Mouse (Mus musculus) stomach, embryonic 16.5 days (tissue): Measurements from ENCODE around the gene Galnt17. TPM values are rescaled to one million over a fixed set of nuclear protein-coding genes. Genes with fewer than 3 reads are reported as not detected.

Experiments
- ATAC-seq: fragments of 200-750 bp; cut with Nextera tagmentation; 2 replicates; pipeline ENCODE4 v1.8.0; 2017; ENCODE audit warnings: moderate number of reproducible peaks, moderate TSS enrichment; ENCODE audit not compliant: insufficient read depth, low FRiP score
- H3K27ac ChIP-seq: fragments of 300-500 bp; sonication (generic); 2 replicates; pipeline ENCODE4 v1.5.1; 2014; ENCODE audit warnings: low read length
- H3K27me3 ChIP-seq: fragments of 300-500 bp; sonication (generic); 2 replicates; pipeline ENCODE4 v1.6.1; 2014; ENCODE audit warnings: low read length, control low read depth, mixed read lengths; ENCODE audit not compliant: control insufficient read depth, insufficient read depth
- H3K36me3 ChIP-seq: fragments of 300-500 bp; sonication (generic); 2 replicates; pipeline ENCODE4 v1.6.1; 2014; ENCODE audit warnings: low read length; ENCODE audit not compliant: control insufficient read depth, insufficient read depth
- H3K4me1 ChIP-seq: fragments of 300-500 bp; sonication (generic); 2 replicates; pipeline ENCODE4 v1.6.1; 2014; ENCODE audit warnings: low read length, control low read depth, mixed read lengths; ENCODE audit not compliant: control insufficient read depth, insufficient read depth
- H3K4me2 ChIP-seq: fragments of 300-500 bp; sonication (generic); 2 replicates; pipeline ENCODE4 v1.6.1; 2014; ENCODE audit warnings: low read depth, low read length, mixed read lengths
- H3K4me3 ChIP-seq: fragments of 300-500 bp; sonication (generic); replicated peaks from 2 replicates; pipeline ENCODE4 v1.5.1; 2014; ENCODE audit warnings: mild to moderate bottlenecking, low read length
- H3K9ac ChIP-seq: fragments of 300-500 bp; sonication (generic); 2 replicates; pipeline ENCODE4 v1.6.1; 2014; ENCODE audit warnings: low read length
- H3K9me3 ChIP-seq: fragments of 300-500 bp; sonication (generic); replicated peaks from 2 replicates; pipeline ENCODE4 v1.6.1; 2016; ENCODE audit warnings: low read length, control low read depth; ENCODE audit not compliant: control insufficient read depth
- WGBS: fragments of 180-500 bp; shearing (Covaris S2); extraction: QIAGEN DNeasy Blood & Tissue Kit; methylation state at CpG from one replicate; pipeline ENCODE4 v1.1.7; 2014; 5-methylcytosine and 5-hydroxymethylcytosine counted together
- polyA plus RNA-seq: library from polyadenylated mRNA; unstranded; fragments of >200 nt; fragmentation: Nextera tagmentation; extraction: Ambion mirVana; gene quantifications from 2 replicates; pipeline ENCODE4 v1.2.1, GENCODE M21; 2015

Gene Galnt17
- polyA plus RNA-seq, 1 experiment from 2014 or later: 1.3 TPM

- Histone ChIP-seq H3K27me3 (no peaks in the 10 kb centered on the region), H3K9ac (no peak overlapping the region), H3K4me3 (no peak overlapping the region), H3K4me2 (no peak overlapping the region), H3K4me1 (peaks cover 5% of the 10 kb centered on the region; the same call in 1 of the 2 replicates), H3K36me3 (no peaks in the 10 kb centered on the region), H3K27ac (no peak overlapping the region), H3K9me3 (no peaks in the 10 kb centered on the region)
- ATAC-seq: no peak
- WGBS: 56% methylated on average over 8 of the region's 8 CpGs
Observed at GRCm38 (mm10) chr5:131089876-131090275, 218.4 kb downstream of the Galnt17 start.

DNA sequence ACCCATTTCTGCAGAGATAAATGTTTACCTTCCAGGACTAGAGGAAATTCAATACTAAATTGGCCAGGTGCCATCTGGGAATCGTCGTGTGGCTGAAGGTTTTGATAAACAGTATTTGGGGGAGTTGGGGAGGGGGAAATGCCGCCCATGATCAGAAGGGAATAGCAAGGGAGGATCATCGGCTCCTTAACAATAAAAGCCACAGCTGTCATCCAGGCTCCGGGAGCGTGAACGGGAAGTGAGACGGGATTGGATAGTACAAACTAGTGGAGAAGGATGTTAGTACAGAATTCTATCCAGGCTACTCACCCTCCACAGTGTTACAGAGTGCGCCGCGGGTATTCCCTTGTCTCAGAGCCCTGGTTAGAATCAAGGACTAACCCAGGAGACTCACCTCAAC lies 219.4 kb downstream of the Galnt17 start:
- no peaks in the 10 kb centered on the region for H3K27me3 ChIP-seq
- no peak overlapping the region for H3K4me3 ChIP-seq
- H3K27ac ChIP-seq: no peak overlapping the region
- no peaks in the 10 kb centered on the region for H3K9me3 ChIP-seq
- H3K36me3 ChIP-seq: no peaks in the 10 kb centered on the region
- H3K9ac ChIP-seq: no peak overlapping the region
- H3K4me2 ChIP-seq: peak overlapping the region; percentile 32
- H3K4me1 ChIP-seq: peaks cover 5% of the 10 kb centered on the region; the same call in 1 of the 2 replicates
- 34% methylated on average over 11 of the region's 11 CpGs for WGBS
- peak; percentile 50; the same call in 1 of the 2 replicates for ATAC-seq

- H3K9me3 ChIP-seq: no peaks in the 10 kb centered on the region
- 34% methylated on average over 14 of the region's 14 CpGs for WGBS
- H3K36me3 ChIP-seq: no peaks in the 10 kb centered on the region
- H3K4me3 ChIP-seq: no peak overlapping the region
- no peak overlapping the region for H3K27ac ChIP-seq
- H3K9ac ChIP-seq: no peak overlapping the region
- ATAC-seq: peak; percentile 33; the same call in 1 of the 2 replicates
- no peaks in the 10 kb centered on the region; the same call in 1 of the 2 replicates for H3K4me1 ChIP-seq
- H3K27me3 ChIP-seq: no peaks in the 10 kb centered on the region
- H3K4me2 ChIP-seq: no peak overlapping the region
Observed at GRCm38 (mm10) chr5:131083072-131083657, 225.1 kb downstream of the Galnt17 start.

- Histone ChIP-seq H3K9ac (no peak overlapping the region), H3K4me1 (no peaks in the 10 kb centered on the region), H3K36me3 (no peaks in the 10 kb centered on the region), H3K4me2 (no peak overlapping the region), H3K27me3 (no peaks in the 10 kb centered on the region), H3K9me3 (no peaks in the 10 kb centered on the region), H3K27ac (no peak overlapping the region), H3K4me3 (no peak overlapping the region)
- WGBS: 34% methylated on average over 1 of the region's 1 CpGs
- no peak for ATAC-seq
Observed at GRCm38 (mm10) chr5:131077682-131078081, 230.6 kb downstream of the Galnt17 start.

GRCm38 (mm10) chr5:131075795-131076194 lies 232.5 kb downstream of the Galnt17 start:
- Histone ChIP-seq H3K9ac (no peak overlapping the region), H3K4me2 (no peak overlapping the region), H3K4me1 (no peaks in the 10 kb centered on the region), H3K27ac (no peak overlapping the region), H3K9me3 (no peaks in the 10 kb centered on the region), H3K4me3 (no peak overlapping the region), H3K36me3 (no peaks in the 10 kb centered on the region), H3K27me3 (no peaks in the 10 kb centered on the region)
- WGBS: 91% methylated on average over 7 of the region's 7 CpGs
- no peak for ATAC-seq

DNA sequence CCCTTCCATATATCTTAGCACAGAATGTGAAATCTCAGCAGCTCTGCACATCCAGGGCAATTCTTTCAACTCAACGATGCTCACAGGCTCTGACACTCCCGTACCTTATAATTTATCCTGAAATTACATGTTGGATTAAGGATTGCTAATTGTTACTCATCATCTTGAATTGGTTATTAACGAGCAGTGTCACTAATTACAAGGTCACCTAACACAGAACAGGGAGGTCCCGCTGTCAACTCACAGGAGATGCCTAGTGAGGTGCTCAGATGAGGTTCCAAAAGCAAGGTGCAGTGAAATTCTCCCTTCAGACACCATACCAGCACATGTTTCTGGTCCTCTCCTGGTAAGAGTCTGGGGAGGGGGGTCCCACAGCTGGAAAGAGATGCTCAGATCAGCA lies 234.0 kb downstream of the Galnt17 start:
- 72% methylated on average over 4 of the region's 4 CpGs for WGBS
- Histone ChIP-seq H3K9me3 (no peaks in the 10 kb centered on the region), H3K4me2 (no peak overlapping the region), H3K4me1 (no peaks in the 10 kb centered on the region), H3K4me3 (no peak overlapping the region), H3K36me3 (no peaks in the 10 kb centered on the region), H3K9ac (no peak overlapping the region), H3K27ac (no peak overlapping the region), H3K27me3 (no peaks in the 10 kb centered on the region)
- ATAC-seq: no peak

DNA sequence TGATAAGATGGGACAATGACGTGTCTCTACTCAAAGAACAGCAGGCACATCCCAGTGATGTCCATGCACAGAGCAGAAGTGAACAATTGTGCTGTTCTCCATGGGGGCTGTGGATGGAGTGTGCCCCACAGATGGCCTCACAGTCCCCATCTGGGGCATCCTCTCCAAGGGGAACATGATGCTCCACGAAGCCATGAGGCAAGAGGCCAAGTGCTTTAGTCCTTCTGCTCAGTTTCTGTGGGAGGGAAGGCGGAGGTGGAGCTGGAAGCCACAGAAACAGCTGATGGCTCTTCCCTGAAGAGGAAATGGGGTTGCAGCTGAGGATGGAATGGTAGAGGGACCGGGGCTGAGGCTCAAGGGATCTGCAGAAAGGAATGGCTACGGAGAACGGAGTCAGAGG lies 243.1 kb downstream of the Galnt17 start:
- Histone ChIP-seq H3K4me2 (no peak overlapping the region), H3K9ac (no peak overlapping the region), H3K4me1 (no peaks in the 10 kb centered on the region), H3K4me3 (no peak overlapping the region), H3K36me3 (no peaks in the 10 kb centered on the region), H3K27me3 (no peaks in the 10 kb centered on the region), H3K9me3 (no peaks in the 10 kb centered on the region), H3K27ac (no peak overlapping the region)
- 80% methylated on average over 6 of the region's 6 CpGs for WGBS
- ATAC-seq: no peak

GRCm38 (mm10) chr5:131048505-131048904 lies 259.8 kb downstream of the Galnt17 start:
- Histone ChIP-seq H3K4me1 (no peaks in the 10 kb centered on the region), H3K9ac (no peak overlapping the region), H3K4me3 (no peak overlapping the region), H3K9me3 (no peaks in the 10 kb centered on the region; the same call in 1 of the 2 replicates), H3K36me3 (no peaks in the 10 kb centered on the region), H3K4me2 (no peak overlapping the region), H3K27me3 (no peaks in the 10 kb centered on the region), H3K27ac (no peak overlapping the region)
- WGBS: 41% methylated on average over 4 of the region's 4 CpGs
- ATAC-seq: no peak

- Histone ChIP-seq H3K27me3 (no peaks in the 10 kb centered on the region), H3K4me1 (no peaks in the 10 kb centered on the region), H3K9me3 (no peaks in the 10 kb centered on the region; the same call in 1 of the 2 replicates), H3K4me3 (no peak overlapping the region), H3K4me2 (no peak overlapping the region), H3K9ac (no peak overlapping the region), H3K36me3 (no peaks in the 10 kb centered on the region), H3K27ac (no peak overlapping the region)
- ATAC-seq: no peak
Observed at GRCm38 (mm10) chr5:131043130-131043529, 265.2 kb downstream of the Galnt17 start.
